Mouse (Mus musculus) adrenal gland, adult (tissue): ENCODE data around the gene Tpcn1.

ENCODE experiments used
- DNase-seq, 2 experiments: peaks; one replicate each; pipeline ENCODE4 v3.0.0; 2022 to 2023; ENCODE audit warnings: low spot score in 1 of 2; ENCODE audit not compliant: inconsistent age in 2 of 2

Tpcn1 gene

GRCm38 (mm10) chr5:120579898-120580626 is 8.4 kb downstream of the Tpcn1 start:
- DNase-seq: no peak

DNA sequence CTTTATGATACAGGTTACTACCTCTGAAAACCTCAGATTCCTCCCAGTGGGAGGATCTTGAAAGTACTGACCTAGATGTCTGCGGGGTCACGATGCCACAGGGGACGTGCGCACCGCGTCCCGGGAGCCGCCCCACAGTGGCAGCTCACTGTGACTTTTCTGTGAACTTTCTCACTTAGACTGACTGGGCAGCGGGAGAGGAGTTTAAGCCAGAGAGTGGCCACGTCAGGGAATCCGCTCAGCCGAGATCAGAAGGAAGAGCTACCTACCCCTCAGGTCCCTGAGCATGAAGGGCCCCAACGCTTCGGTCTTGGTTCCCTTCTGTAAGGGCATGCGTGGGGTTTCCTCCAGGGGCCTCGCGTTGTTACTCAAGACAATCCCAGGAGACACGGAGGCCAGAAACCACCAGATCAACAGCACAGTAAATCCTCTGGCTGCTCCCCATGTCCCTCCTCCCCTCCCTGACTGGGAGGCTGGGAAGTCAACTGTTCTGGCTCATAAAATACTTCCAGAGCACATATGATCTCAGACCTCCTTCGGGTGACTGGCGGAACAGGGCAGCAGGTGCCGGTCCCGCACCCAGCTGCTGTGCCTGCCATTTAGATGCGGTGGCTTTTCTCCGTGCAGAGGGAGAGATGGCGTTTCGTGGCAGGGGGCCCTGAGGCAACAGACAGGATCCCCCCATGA is 9.1 kb downstream of the Tpcn1 start:
- peak in 1 of 2 experiments; percentile 71 for DNase-seq

DNA sequence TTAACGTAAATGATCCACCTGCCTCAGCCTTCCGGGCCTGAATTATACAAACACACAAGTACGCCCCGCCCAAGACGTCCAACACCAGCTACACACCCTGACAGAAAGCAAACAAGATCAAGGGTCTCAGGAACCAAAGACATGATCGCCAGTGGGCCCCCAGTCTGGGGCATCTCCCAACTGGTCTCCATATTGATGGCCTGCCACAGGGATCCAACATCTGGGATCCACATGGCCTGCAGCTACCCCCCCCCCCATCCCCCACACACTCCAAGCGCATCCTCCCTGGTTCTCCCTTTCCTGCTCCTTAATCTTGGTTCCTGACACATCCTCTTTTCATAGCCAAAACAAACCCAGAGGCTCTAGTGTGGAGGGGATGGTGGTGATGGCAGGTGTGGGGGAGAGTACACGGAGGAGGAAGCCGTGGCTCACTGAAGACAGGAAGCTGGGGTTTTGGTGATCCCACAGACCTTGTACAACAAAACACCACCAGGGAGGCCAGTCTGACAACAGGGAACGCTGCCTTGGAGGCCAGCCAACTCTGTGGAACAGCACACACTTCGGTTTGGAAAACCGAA is 9.9 kb downstream of the Tpcn1 start:
- DNase-seq: peak; percentile 65 to 77

DNA sequence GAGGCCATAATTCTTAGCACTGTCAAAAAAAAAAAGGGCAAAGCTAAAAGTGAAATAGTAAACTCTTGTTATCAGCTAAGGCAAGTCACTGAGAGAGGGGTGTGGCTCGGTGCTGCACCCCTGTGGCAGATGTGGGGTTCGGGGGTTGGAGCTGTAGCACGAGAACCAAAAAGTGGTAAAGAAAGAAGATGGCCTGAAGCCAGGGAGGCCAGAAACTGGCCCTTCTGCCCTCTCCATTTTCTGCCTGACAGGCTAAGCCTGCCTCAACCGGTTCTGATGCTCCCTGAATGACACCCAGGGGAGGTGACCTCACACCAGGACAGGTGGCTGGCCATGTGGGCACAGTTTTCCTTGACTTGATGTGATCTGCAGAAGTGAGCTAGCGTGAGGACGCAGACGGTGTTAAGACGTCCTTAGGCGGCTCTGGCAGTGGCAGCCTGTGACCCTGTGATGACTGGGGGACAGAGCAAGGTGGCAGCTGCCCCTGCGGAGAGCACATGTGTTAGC is 10.5 kb downstream of the Tpcn1 start:
- DNase-seq: peak in 1 of 2 experiments; percentile 58

DNA sequence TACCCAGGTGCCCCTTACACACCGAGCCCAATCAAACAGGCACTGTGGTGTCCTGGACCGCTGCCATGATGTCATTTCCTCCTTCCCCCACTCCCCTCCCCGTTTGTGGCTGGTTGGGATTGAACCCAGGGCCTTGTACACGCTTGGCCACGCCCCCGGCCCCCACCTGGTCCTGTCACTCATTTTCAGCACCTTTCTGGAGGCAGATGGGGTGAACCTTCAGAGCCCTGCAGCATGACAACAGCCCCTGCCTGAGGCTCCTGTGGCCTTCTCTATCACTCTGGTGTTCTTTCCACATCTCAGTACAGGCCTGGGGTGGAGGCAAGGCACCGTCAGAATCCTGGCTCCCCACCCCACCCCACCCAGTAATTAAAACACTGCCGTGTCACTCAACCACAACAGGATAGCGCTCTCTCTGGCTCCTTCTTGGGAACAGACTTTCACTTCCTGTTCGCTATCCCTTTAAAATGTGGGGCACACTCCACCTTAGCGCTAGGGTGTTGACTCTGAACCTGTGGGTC is 11.6 kb downstream of the Tpcn1 start:
- DNase-seq: no peak

DNA sequence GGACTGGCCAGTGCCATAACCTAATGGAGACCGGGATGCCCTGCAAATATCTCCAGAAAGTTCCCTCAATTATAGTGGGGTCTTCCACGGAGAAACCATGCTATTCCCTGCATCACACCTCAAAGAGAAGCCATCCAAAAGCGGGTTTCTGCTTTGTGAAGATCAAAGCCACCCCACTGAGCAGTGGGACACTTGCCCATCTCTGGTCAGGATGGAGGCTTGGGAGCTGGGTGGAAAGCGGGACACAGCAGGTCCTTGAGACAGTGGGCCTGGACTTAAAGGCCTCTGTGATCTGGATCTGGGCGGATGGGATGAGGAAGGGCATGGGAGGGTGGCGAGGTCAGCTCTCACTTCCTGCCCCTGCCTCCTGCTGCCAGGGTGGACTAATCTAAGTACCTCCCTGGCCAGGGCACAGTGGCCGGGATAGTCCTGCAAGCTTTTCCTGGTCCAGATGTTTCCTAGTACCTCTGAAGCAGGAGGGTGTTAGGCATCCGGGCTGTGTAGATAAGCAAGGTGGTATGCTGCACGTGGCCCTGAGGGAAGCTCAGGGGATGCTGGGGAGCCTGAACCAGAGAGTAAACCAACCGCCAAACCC is 13.9 kb downstream of the Tpcn1 start:
- DNase-seq: no peak

GRCm38 (mm10) chr5:120571056-120571740 is 17.3 kb downstream of the Tpcn1 start:
- peak in 1 of 2 experiments; percentile 58 for DNase-seq

DNA sequence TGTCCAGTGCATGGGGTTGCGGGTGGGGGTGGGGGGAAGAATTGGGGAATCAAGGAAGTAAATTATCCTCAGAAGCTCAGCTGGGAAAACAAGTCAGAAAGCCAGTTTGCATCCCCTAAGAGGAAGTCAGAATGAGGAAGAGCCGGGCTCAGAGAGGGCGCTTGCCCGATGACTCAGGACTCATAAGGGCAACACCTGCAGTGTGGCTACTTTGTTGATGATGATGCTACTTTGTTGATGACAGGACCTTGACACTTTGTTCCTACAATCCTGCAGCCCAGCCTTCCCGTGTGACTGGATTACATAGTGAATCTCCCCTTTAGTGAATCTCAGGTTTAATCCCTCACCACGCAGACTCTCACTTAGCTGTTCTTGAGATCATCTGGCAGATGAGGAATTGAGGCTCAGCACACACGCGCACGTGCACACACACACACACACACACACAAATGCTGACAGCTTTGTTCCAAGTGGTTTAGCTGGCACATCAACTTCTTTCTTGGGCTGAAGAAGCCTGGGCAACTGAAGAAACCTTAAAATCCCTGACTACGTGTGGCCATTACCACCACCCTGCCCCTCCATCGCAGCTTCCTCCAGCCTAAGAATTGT is 18.1 kb downstream of the Tpcn1 start:
- peak in 1 of 2 experiments; percentile 50 for DNase-seq

DNA sequence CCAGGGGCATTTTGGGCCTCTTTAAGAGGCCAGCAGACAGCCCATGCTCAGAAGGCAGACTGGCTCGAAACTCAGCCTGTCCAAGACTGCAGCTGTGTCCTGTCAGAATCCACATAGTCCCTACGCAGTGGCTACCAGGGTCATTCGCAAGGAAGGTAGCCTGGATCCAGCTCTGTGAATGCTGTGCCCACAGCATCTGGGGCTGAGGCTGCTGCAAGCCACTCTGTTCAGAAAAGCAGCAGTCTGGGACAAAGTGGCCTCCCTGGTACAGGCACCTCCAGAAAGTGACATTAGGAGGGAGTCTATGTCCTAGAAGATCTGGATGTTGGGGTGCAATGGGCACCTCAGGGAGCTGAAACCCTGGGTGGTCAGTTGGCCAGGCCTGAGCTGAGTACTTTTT is 18.7 kb downstream of the Tpcn1 start:
- DNase-seq: no peak

- DNase-seq: peak; percentile 57 to 77
Measured at GRCm38 (mm10) chr5:120568964-120569363, 19.5 kb downstream of the Tpcn1 start.

DNA sequence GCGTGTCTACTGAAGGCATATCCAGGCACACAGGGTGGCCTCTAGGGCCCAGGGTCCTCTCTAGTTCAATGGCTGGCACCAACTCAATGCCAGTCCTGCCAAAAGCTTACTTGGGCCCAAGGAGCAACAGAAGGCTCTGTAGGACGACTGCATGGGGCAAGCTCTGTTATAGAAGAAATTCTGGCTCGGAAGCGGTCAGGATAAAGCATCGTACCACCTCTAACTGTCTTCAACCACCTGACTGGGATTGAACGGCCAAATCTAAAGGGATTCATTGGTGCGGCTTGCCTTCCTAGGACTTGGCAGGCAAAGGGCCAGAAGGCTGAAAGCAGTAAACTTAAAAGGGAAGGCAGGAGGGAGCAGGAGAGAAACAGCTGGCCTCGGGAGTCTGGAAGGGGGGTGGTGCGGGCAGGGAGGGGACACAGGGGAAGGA is 20.1 kb downstream of the Tpcn1 start:
- DNase-seq: peak; percentile 41 to 72

DNA sequence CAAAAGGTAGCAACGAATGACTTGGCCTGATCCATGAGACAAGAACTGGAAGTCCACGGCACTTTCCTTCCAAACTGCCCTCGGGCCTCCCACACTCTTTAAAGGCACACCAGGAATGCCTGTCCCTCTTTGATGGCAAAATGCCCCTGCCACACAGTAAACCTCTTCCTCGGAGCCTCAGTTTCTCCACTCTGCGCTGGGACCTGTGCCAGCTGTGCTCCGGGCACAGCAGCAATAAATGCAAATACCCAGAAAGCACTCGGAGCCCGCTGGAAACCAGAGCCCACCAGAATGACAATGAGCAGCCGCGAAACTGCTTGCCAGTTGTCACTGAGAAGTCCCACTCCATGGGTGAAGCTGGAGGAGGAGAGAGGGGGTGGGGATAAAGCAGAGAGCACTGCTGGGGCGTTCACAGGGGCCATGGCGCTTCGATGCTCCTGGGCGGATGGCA is 20.7 kb downstream of the Tpcn1 start:
- peak in 1 of 2 experiments; percentile 44 for DNase-seq

- peak; percentile 85 to 90 for DNase-seq
Measured at GRCm38 (mm10) chr5:120567253-120567701, 21.2 kb downstream of the Tpcn1 start.

DNA sequence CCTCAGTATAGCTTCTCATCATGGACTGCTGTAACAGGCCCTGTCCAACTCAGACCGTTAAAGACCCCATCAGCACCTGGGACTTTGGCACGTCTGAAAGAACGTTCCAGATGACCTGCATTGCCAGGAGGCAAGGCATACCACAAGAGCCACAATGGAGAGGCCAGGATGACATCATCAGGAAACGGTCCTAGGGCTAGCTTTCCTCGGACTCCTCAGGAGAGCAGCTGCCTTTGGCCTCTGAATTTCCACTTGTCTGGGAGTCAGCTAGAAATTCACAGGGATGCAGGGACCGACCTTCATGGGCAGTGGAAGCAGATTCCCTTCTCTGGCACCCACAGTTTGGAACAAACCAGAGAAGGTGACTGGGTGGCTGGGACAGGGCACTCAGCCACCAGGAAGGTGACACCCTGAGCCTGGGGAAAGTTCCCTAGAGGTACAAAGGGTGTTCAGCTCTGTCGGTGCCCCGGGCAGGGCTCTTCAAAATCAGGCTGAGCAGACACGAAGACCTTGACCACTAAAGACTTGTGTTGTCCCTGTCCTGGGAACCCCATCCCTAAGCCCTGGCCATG is 21.7 kb downstream of the Tpcn1 start:
- DNase-seq: no peak

DNA sequence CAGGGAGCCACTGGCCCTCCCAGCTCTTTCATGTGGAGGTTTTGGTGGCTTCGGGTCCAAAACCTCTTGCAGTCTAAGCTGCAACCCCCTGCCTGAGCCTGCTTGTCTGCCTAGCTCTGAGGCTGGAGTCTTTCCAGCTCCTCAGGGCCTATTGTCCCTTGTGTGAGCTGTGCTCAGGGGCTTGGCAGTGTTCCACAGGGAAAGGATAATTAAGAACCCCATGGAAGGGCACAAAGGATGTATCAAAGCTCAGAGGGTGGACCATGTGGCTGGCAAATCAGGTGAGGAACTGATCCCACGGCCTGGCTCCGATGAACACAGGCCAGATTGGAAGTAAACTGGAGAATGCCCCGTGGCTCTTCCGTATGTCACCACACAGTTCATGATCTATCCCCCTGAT is 22.4 kb downstream of the Tpcn1 start:
- peak; percentile 49 to 70 for DNase-seq

DNA sequence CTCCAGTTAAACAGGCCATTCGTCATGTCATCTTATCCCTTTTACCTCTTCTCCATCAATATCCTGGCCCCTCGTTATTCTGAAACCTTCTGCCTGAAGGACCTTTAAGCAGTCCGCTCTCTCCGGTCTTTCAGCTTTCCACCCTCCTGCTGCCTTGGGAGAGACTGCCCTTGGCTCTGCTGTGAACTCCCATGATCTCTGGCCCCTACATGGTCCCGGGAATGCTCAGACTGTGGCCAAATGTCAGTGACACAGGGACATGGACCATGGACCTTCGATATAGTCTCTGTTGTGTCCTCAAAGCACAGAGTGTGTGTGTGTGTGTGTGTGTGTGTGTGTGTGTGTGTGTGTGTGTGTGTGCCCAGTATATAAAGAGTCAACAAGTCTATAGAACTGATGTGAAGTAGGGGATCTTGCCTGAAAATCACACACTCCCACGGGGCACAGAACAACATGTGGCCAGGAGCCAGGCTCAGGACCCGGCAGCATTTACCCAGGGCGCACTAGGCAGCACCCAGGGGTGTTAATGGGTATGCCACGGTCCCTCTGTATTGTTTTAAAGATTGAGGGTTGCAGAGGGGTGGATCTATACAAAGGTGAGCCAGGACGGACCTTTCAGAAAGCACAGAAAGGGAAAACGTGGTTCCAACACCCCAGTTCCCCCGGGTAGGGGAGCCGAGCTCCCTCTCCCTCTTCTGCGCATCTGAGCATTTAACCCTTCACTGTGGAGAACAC is 23.1 kb downstream of the Tpcn1 start:
- DNase-seq: peak in 1 of 2 experiments; percentile 67

GRCm38 (mm10) chr5:120563914-120564311 is 24.6 kb downstream of the Tpcn1 start:
- peak in 1 of 2 experiments; percentile 54 for DNase-seq

DNA sequence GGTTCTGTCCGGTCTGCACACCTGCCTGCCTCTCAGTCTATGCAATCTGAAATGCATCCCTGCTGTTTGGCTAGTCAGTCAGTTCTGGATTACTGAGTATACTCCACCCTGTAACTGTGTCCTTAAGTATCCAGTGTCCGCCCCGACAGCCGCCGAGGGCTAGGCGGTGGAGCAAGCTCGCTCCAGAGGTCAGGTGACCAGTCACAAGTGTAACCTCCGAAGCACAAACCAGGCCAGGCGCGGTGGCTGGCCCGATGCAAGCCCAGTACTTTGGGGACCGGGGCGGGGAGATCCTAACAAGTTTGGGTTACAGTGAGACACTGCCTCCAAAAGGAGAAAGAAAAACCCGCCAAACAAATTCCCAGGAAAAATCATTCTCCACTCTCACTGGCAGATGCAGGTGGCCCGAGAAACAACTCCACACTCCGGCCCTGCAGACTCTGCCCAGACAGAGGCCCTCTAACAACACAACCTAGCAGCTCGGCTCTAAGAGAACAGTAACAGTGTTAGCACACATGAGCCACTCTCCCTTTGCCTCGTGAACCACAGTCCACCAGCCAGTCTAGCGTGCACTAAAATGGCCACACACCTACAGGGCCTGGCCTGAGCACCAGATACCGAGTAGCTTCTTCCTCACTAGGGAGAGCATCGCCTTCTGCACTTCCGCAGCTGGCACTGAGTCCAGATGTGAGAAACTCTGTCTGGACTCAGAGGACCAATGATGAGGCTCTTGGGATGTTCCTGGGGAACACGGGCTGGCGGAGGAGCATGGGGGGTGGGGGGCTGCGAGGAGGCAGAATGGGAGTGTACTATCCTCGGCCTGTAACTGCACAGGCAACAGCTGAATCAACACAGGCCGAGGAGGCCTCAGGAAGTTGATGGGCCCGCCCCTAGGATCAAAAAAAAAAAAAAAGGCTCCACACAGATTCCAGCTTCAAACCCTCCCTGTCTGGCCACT is 25.2 kb downstream of the Tpcn1 start:
- DNase-seq: peak; percentile 68 to 86
